Mouse (Mus musculus): ENCODE measurements around the gene Prdm16. TPM values are rescaled to one million over a fixed set of nuclear protein-coding genes. Genes with fewer than 3 reads are reported as not detected.

Gene Prdm16
- polyA plus RNA-seq, 1 experiment from 2014 or later = 20.8 TPM

GRCm38 (mm10) chr4:154543128-154543527 lies 93.5 kb downstream of the Prdm16 start:
- Histone ChIP-seq H3K4me1 (peaks cover 40% of the 10 kb centered on the region), H3K9ac (no peak overlapping the region), H3K4me2 (peak overlapping the region; percentile 30; the same call in 1 of the 2 replicates), H3K9me3 (no peaks in the 10 kb centered on the region), H3K27me3 (replicated peaks) (peaks cover 6% of the 10 kb centered on the region; the same call in 1 of the 2 replicates), H3K4me3 (replicated peaks) (no peak overlapping the region), H3K36me3 (no peaks in the 10 kb centered on the region), H3K27ac (peak overlapping the region; percentile 75)
- 61% methylated on average over 4 of the region's 4 CpGs for WGBS
- ATAC-seq (ENCODE audit: insufficient read depth, low FRiP score, low read depth) = no peak

GRCm38 (mm10) chr4:154542568-154542967 lies 94.1 kb downstream of the Prdm16 start:
- peaks cover 6% of the 10 kb centered on the region; the same call in 1 of the 2 replicates for H3K27me3 ChIP-seq (replicated peaks)
- H3K27ac ChIP-seq = peak overlapping the region; percentile 75
- 0 out of 2 replicates have a peak overlapping the region, but pooled peaks have one; percentile 3 for H3K4me2 ChIP-seq
- no peak overlapping the region for H3K4me3 ChIP-seq (replicated peaks)
- ATAC-seq (ENCODE audit: insufficient read depth, low FRiP score, low read depth) = peak; percentile 42
- no peak overlapping the region for H3K9ac ChIP-seq
- peaks cover 40% of the 10 kb centered on the region for H3K4me1 ChIP-seq
- H3K36me3 ChIP-seq = no peaks in the 10 kb centered on the region
- 47% methylated on average over 5 of the region's 5 CpGs for WGBS
- no peaks in the 10 kb centered on the region for H3K9me3 ChIP-seq

GRCm38 (mm10) chr4:154541632-154542276 lies 94.9 kb downstream of the Prdm16 start:
- Histone ChIP-seq H3K4me1 (peaks cover 40% of the 10 kb centered on the region), H3K9me3 (no peaks in the 10 kb centered on the region), H3K4me2 (no peak overlapping the region), H3K36me3 (no peaks in the 10 kb centered on the region), H3K27ac (peak overlapping the region; percentile 75), H3K27me3 (replicated peaks) (peaks cover 6% of the 10 kb centered on the region; the same call in 1 of the 2 replicates), H3K4me3 (replicated peaks) (no peak overlapping the region), H3K9ac (no peak overlapping the region)
- peak; percentile 67; the same call in 1 of the 2 replicates for ATAC-seq (ENCODE audit: insufficient read depth, low FRiP score, low read depth)
- 58% methylated on average over 9 of the region's 9 CpGs for WGBS

GRCm38 (mm10) chr4:154540671-154541070 lies 96.0 kb downstream of the Prdm16 start:
- Histone ChIP-seq H3K4me3 (replicated peaks) (no peak overlapping the region), H3K27ac (peak overlapping the region; percentile 75; the same call in 1 of the 2 replicates), H3K9me3 (no peaks in the 10 kb centered on the region), H3K9ac (no peak overlapping the region), H3K4me2 (no peak overlapping the region), H3K36me3 (no peaks in the 10 kb centered on the region), H3K4me1 (peaks cover 40% of the 10 kb centered on the region), H3K27me3 (replicated peaks) (peaks cover 6% of the 10 kb centered on the region; the same call in 1 of the 2 replicates)
- 0 out of 2 replicates have a peak, but pooled peaks have one; percentile 29 for ATAC-seq (ENCODE audit: insufficient read depth, low FRiP score, low read depth)
- WGBS = 51% methylated on average over 10 of the region's 10 CpGs

GRCm38 (mm10) chr4:154539703-154540102 lies 97.0 kb downstream of the Prdm16 start:
- 43% methylated on average over 12 of the region's 12 CpGs for WGBS
- H3K27me3 ChIP-seq (replicated peaks) = peaks cover 6% of the 10 kb centered on the region; the same call in 1 of the 2 replicates
- ATAC-seq (ENCODE audit: insufficient read depth, low FRiP score, low read depth) = no peak
- no peak overlapping the region for H3K4me3 ChIP-seq (replicated peaks)
- no peaks in the 10 kb centered on the region for H3K36me3 ChIP-seq
- H3K4me2 ChIP-seq = no peak overlapping the region
- H3K27ac ChIP-seq = no peak overlapping the region
- H3K4me1 ChIP-seq = peaks cover 40% of the 10 kb centered on the region
- H3K9ac ChIP-seq = no peak overlapping the region
- H3K9me3 ChIP-seq = no peaks in the 10 kb centered on the region

GRCm38 (mm10) chr4:154538727-154539126 lies 97.9 kb downstream of the Prdm16 start:
- 87% methylated on average over 4 of the region's 4 CpGs for WGBS
- peaks cover 32% of the 10 kb centered on the region for H3K4me1 ChIP-seq
- H3K4me2 ChIP-seq = no peak overlapping the region
- H3K4me3 ChIP-seq (replicated peaks) = no peak overlapping the region
- ATAC-seq (ENCODE audit: insufficient read depth, low FRiP score, low read depth) = no peak
- H3K9ac ChIP-seq = no peak overlapping the region
- no peak overlapping the region for H3K27ac ChIP-seq
- H3K9me3 ChIP-seq = no peaks in the 10 kb centered on the region
- H3K27me3 ChIP-seq (replicated peaks) = no peaks in the 10 kb centered on the region
- no peaks in the 10 kb centered on the region for H3K36me3 ChIP-seq

GRCm38 (mm10) chr4:154536110-154536509 lies 100.6 kb downstream of the Prdm16 start:
- H3K4me3 ChIP-seq (replicated peaks) = no peak overlapping the region
- H3K27me3 ChIP-seq (replicated peaks) = no peaks in the 10 kb centered on the region
- H3K9me3 ChIP-seq = no peaks in the 10 kb centered on the region
- no peak overlapping the region for H3K27ac ChIP-seq
- H3K4me1 ChIP-seq = peaks cover 11% of the 10 kb centered on the region
- H3K4me2 ChIP-seq = no peak overlapping the region
- 67% methylated on average over 5 of the region's 5 CpGs for WGBS
- H3K36me3 ChIP-seq = no peaks in the 10 kb centered on the region
- no peak for ATAC-seq (ENCODE audit: insufficient read depth, low FRiP score, low read depth)
- H3K9ac ChIP-seq = no peak overlapping the region

GRCm38 (mm10) chr4:154531368-154531767 lies 105.3 kb downstream of the Prdm16 start:
- Histone ChIP-seq H3K9ac (no peak overlapping the region), H3K27me3 (replicated peaks) (no peaks in the 10 kb centered on the region), H3K36me3 (no peaks in the 10 kb centered on the region), H3K4me2 (no peak overlapping the region), H3K4me3 (replicated peaks) (no peak overlapping the region), H3K9me3 (no peaks in the 10 kb centered on the region), H3K4me1 (peaks cover 19% of the 10 kb centered on the region), H3K27ac (no peak overlapping the region)
- 31% methylated on average over 4 of the region's 4 CpGs for WGBS
- ATAC-seq (ENCODE audit: insufficient read depth, low FRiP score, low read depth) = no peak

GRCm38 (mm10) chr4:154530336-154530735 lies 106.3 kb downstream of the Prdm16 start:
- 59% methylated on average over 7 of the region's 7 CpGs for WGBS
- H3K4me2 ChIP-seq = no peak overlapping the region
- H3K4me3 ChIP-seq (replicated peaks) = no peak overlapping the region
- no peaks in the 10 kb centered on the region for H3K36me3 ChIP-seq
- H3K9me3 ChIP-seq = no peaks in the 10 kb centered on the region
- H3K27ac ChIP-seq = no peak overlapping the region
- no peak overlapping the region for H3K9ac ChIP-seq
- no peaks in the 10 kb centered on the region for H3K27me3 ChIP-seq (replicated peaks)
- peaks cover 19% of the 10 kb centered on the region for H3K4me1 ChIP-seq
- no peak for ATAC-seq (ENCODE audit: insufficient read depth, low FRiP score, low read depth)

- peak overlapping the region; percentile 33 for H3K27ac ChIP-seq
- no peaks in the 10 kb centered on the region for H3K27me3 ChIP-seq (replicated peaks)
- no peak overlapping the region for H3K4me3 ChIP-seq (replicated peaks)
- ATAC-seq (ENCODE audit: insufficient read depth, low FRiP score, low read depth) = no peak
- no peak overlapping the region for H3K9ac ChIP-seq
- H3K36me3 ChIP-seq = no peaks in the 10 kb centered on the region
- H3K4me1 ChIP-seq = peaks cover 19% of the 10 kb centered on the region
- H3K4me2 ChIP-seq = no peak overlapping the region
- no peaks in the 10 kb centered on the region for H3K9me3 ChIP-seq
- 60% methylated on average over 9 of the region's 9 CpGs for WGBS
These were observed 109.2 kb downstream of the Prdm16 start for GRCm38 (mm10) chr4:154527506-154527905.

GRCm38 (mm10) chr4:154526351-154526786 lies 110.3 kb downstream of the Prdm16 start:
- peaks cover 19% of the 10 kb centered on the region for H3K4me1 ChIP-seq
- no peaks in the 10 kb centered on the region for H3K36me3 ChIP-seq
- no peaks in the 10 kb centered on the region for H3K9me3 ChIP-seq
- H3K4me3 ChIP-seq (replicated peaks) = no peak overlapping the region
- peak; percentile 87 for ATAC-seq (ENCODE audit: insufficient read depth, low FRiP score, low read depth)
- no peak overlapping the region for H3K9ac ChIP-seq
- whole genome bisulfite sequencing = 69% methylated on average over 6 of the region's 6 CpGs
- H3K27me3 ChIP-seq (replicated peaks) = no peaks in the 10 kb centered on the region
- H3K4me2 ChIP-seq = no peak overlapping the region
- H3K27ac ChIP-seq = peak overlapping the region; percentile 33

GRCm38 (mm10) chr4:154523898-154524297 lies 112.8 kb downstream of the Prdm16 start:
- Histone ChIP-seq H3K4me3 (replicated peaks) (no peak overlapping the region), H3K36me3 (no peaks in the 10 kb centered on the region), H3K9me3 (no peaks in the 10 kb centered on the region), H3K27ac (no peak overlapping the region), H3K4me1 (peaks cover 17% of the 10 kb centered on the region), H3K4me2 (no peak overlapping the region), H3K27me3 (replicated peaks) (no peaks in the 10 kb centered on the region), H3K9ac (no peak overlapping the region)
- WGBS = 45% methylated on average over 17 of the region's 17 CpGs
- ATAC-seq (ENCODE audit: insufficient read depth, low FRiP score, low read depth) = no peak

Measured in stomach, embryonic 15.5 days (tissue).